Mouse (Mus musculus): ENCODE measurements around the gene Mmp7.

The Mmp7 gene

DNA sequence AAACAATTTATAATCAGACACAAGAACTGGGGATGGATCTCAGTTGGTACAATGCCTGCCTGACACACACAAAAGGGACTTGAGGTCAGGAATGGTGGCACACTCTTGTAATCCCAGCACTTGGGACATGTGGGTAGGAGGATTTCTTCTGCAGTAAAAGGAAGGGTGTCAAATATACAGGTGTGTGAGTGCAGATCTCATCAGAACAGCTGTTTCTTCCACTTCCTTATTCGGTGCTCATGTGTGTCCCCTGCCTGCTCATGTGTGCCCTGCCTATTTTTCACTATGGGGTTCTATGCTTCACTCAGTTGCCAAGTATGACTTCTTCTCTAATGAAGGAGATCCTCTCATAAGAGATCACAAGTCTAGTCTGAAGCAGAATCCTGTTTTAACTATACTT lies 50.8 kb downstream of the Mmp7 start:
- DNase-seq (ENCODE audit: low read depth, low spot score), result no peak

DNA sequence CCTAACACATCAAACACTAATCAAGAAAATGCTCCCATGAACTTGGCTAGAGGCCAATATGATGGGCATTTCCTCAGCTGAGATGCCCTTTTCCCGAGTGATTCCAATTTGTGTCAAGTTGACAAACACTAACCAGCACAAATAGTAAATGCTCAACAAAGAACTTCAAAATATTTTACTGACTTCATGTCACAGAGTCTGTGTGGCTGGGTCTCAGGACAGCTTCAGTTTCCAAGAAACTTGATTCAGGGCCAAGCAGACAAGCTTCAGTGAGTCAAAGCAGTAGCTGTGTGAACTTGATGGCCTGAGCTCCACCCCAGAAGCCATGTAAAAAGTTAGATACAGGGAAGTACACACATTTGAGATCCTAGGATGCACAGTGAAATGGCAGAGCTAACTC lies 52.3 kb downstream of the Mmp7 start:
- DNase-seq (ENCODE audit: low read depth, low spot score), result no peak

DNA sequence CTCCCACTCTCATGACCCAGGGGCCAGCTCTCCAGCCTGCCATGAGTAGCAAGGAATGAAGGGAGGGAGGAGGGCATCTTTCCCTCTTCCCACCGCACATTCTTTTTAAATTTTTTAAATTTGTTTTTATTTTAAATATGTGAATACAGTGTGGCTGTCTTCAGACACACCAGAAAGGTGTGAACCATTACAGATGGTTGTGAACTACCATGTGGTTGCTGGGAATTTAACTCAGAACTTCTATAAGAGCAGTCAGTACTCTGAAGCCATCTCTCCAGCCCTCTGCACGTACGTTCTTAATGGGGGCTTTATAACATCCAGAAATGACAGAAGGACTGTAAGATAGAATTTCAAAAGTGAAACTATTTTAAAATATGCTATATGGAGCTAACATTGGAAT lies 57.0 kb downstream of the Mmp7 start:
- no peak for DNase-seq (ENCODE audit: low read depth, low spot score)

Measured in retina, postnatal 7 days (tissue).